Mouse (Mus musculus): ENCODE results near the gene Shmt1.
A peak's percentile ranks its signal among the peaks of the same experiment; 100 is the strongest.
"Not testable (repeated sequence)": the region's sequence is repeated elsewhere in the genome, so short reads cannot be mapped to it uniquely, and the experiment has no call there.

Shmt1 gene

GRCm38 (mm10) chr11:60811618-60812017 is at the start of gene Shmt1:
Gene Shmt1 (minus strand): TSS chr11:60811718.
- not testable (repeated sequence) for DNase-seq (ENCODE audit: low spot score)

GRCm38 (mm10) chr11:60856587-60856986 is 45.1 kb upstream of the Shmt1 start:
- no peak for DNase-seq (ENCODE audit: low spot score)

GRCm38 (mm10) chr11:60845415-60845814 is 33.9 kb upstream of the Shmt1 start:
- no peak for DNase-seq (ENCODE audit: low spot score)

- no peak for DNase-seq (ENCODE audit: low spot score)
Observed at GRCm38 (mm10) chr11:60843412-60843811, 31.9 kb upstream of the Shmt1 start.

DNA sequence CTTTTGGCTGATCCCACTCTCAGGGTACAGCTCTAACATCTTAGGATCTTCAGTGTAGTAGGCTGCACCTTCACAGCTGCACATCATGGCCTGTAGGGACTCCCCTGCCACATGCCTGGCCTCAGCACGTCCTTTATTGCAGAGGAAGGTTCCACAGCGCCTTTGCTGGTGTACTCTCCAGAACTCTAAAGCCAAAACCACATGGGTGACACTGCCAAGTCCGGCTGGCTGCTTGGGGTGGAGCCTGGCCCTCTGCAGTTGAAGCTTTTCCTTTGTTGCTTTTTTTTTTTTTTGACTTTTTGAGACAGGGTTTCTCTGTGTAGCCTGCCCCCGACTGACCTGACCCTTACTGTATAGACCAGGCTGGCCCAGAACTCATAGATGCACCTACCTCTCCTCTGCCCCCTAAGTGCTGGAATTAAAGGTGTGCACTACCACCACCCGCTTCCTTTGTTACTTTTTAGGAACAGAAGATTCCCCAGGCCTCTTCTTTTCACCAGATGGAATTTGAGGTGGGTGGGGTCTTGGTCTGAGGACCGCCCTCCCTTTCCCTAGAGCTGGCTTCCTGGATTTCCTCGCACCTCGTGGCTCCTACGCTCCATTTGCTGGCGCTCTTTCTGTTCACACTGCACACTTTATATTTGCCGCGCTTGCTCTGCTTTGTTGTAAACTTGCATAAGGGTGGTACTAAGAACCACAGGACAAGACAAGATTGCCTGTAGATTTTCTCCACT is 30.1 kb upstream of the Shmt1 start:
- peak; percentile 90 for DNase-seq (ENCODE audit: low spot score)

DNA sequence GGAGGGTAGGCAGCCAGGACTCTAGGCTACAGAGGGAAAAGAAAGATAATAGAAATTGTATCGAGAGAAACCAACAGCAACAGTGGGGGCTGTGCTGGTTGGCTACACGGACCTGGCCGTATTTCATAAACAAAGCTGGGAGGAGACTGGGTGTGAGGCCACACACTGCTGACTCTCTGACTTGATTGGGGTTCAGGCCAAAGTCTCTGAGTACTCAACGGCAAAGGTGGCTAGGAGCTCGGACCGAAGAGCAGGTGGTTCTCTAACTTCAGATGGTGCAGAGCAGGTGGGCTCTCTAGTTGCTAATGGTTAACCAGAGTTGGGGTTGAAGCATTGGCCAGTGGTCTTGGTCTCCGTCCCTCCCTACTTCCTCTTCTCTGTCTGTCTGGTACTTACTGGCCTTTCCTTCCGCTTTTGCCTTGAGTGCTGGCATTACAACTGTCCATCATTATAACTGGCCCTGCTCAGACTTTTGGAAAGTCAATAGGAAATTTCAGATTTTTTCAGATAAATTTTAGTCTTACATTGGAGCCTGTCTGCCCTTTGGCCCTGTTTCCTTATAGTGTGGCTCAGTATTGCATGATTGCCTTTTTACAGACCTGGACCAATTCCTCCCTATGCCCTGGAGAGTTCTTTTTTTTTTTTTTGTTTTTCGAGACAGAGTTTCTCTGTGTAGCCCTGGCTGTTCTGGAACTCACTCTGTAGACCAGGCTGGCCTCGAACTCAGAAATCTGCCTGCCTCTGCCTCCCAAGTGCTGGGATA is 26.3 kb upstream of the Shmt1 start:
- DNase-seq (ENCODE audit: low spot score), result peak; percentile 89

DNA sequence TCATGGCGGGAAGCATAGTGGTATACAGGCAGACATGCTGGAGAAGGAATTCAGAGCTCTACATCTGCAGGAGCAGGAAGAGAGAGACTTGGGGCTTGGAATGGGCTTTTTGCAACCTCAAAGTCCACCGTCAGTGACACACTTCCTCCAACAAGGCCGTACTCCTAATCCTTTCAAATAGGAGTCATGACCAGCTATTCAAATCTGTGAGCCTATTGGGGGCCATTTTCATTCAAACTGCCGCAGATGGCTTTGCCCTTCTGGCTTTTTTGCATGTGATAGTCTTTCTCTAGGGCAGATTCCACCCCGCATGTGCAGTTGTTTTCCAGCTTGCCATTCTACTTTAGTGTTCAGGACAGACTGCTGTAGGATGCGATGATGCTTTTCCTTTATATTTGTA is 25.4 kb upstream of the Shmt1 start:
- no peak for DNase-seq (ENCODE audit: low spot score)

GRCm38 (mm10) chr11:60830433-60831052 is 19.0 kb upstream of the Shmt1 start, which contains the start of gene Dhrs7b:
Gene Dhrs7b (plus strand): TSS chr11:60830631.
- peak; percentile 97 for DNase-seq (ENCODE audit: low spot score)

DNA sequence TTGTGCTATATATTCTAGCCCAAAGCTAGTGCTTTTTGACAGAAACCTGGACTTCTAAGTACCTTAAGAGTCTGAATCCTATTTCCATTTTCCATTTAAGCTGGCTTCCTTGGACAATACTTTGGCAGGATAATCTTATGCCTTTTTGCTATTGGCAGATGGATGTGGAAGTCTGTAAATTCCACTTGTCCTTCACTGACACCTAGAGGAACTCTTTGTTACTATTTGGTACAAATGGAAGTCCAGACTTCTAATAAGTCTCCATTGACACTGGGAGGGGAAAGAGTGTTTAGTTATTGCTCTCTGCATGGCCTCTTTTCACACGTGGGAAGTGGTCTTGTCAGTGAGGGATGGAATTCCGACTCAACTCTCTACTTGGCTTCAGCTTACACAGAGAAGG is 17.4 kb upstream of the Shmt1 start:
- peak; percentile 72 for DNase-seq (ENCODE audit: low spot score)

DNA sequence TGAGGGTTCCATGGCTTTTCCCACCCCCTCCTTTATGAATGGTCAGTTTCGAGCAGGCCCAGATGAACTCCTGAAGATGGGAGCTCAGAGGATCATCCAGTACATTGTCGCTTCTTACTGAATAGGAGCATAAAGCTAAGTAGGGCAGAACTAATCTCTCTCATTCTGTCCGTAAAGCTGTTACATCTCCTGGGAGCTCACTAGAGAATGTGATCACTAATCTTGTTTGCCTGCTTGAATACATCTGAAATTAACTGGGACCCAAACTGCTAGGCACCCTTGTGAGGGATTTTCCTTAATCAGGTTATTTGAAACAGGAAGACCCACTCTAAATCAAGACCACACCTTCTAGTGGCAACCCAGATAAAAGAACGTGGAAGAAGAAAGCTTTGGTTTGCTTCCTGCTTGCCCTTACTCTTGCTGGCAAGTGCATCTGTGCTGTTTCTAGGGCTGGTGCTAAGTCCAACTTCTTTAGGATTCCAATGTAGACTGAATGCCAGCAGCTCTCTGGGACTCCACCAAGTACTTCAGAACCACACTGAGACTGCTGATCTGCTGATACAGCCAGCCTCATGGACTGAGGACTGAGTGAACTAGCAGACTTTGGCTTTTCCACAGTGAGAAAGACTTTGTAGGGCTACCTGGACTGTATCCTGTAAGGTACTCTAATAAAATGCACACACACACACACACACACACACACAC is 15.9 kb upstream of the Shmt1 start:
- no peak for DNase-seq (ENCODE audit: low spot score)

DNA sequence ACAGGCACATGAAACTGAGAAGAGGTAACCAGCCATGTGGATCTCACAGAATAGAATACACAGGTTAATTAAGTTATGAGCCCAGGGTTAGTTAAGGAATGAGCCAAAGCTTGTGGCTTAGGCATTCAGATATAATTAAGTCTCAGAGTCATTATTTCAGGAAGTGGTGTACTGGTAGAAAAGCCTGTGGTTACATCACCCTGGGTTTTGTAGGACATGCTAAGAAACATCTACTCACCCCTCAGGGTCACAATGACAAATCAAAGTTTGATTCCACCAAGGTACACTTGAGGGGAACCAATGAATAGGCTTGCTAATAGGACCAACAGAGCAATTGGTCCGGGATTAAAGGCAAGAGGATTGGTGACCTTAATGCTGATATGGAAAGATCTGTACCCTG is 15.2 kb upstream of the Shmt1 start:
- DNase-seq (ENCODE audit: low spot score), result no peak

- DNase-seq (ENCODE audit: low spot score), result no peak
Observed at GRCm38 (mm10) chr11:60825191-60825590, 13.7 kb upstream of the Shmt1 start.

DNA sequence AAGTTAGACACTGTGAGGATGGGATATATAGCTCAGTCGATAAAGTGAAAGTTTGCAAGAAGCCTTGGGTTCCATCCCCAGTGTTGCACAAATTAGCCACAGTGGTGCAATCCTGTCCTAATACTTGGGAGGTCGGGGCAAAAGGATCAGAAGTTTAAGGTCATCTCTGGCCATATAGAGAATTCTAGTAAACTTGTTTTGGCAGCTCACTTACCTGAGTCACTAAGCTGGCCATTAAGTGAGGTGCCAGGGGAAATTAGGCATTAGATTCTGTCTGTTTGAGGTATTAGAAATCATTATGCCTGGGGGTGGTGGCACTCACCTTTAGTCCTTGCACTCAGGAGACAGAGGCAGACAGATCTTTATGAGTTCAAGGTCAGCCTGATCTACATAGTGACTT is 12.3 kb upstream of the Shmt1 start:
- no peak for DNase-seq (ENCODE audit: low spot score)

- no peak for DNase-seq (ENCODE audit: low spot score)
Observed at GRCm38 (mm10) chr11:60816398-60816797, 4.9 kb upstream of the Shmt1 start.

DNA sequence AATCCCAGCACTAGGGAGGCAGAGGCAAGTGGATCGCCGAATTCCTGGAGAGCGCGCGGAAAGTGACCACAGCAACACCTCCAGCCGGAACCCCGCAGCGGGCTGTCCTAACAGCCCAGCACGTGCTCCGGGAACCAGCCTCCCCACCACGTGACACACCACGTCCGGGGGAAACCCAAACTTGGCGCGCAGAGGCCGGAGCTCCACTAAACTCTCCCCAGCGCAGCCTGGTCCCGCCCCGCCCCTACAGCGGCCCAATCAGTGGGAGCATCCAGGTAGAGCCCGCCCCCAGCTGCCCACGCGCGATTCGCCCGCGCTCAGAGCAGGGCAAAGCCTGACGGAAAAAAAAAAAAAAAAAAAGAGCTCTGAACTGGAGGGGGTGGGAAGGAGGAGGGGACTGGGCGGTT is 461 bp downstream of the Shmt1 start:
- DNase-seq (ENCODE audit: low spot score), result peak; percentile 93

GRCm38 (mm10) chr11:60810046-60810965 is 1.2 kb downstream of the Shmt1 start:
- DNase-seq (ENCODE audit: low spot score), result no peak

DNA sequence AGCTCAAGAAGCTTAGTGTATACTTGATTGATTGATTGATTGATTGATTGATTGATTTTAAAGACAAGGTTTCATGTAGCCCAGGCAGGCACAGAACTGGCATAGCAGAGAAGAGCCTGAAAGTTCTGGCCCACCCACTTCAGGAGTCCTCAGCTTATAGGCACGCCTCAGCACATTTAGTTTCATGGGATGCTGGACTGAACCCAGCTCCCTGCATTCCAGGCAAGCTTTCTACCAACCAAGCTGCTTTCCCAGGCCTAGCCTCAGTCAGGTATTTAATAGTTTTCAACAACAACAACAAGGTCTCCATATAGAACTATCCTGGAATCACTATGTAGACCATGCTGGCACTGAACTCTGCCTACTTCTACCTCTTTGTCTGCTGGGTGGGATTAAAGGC is 2.0 kb downstream of the Shmt1 start:
- no peak for DNase-seq (ENCODE audit: low spot score)

- DNase-seq (ENCODE audit: low spot score), result peak; percentile 89
Observed at GRCm38 (mm10) chr11:60808286-60809070, 3.0 kb downstream of the Shmt1 start.

GRCm38 (mm10) chr11:60800892-60801291 is 10.6 kb downstream of the Shmt1 start:
- DNase-seq (ENCODE audit: low spot score), result no peak

GRCm38 (mm10) chr11:60799977-60800376 is 11.5 kb downstream of the Shmt1 start:
- no peak for DNase-seq (ENCODE audit: low spot score)

All from adipocyte (in vitro differentiated cells).